Mouse (Mus musculus): ENCODE measurements around the gene 9330161L09Rik. TPM values are rescaled to one million over a fixed set of nuclear protein-coding genes. Genes with fewer than 3 reads are reported as not detected.

Gene 9330161L09Rik
- total RNA-seq, 2 experiments from 2014 or later, result 1.2 to 1.3 TPM

- intact Hi-C loops (cut with DNase I), result no loop called here
- no peak for DNase-seq (ENCODE audit: low spot score)
Measured at GRCm38 (mm10) chr12:103358216-103358615, 49.4 kb downstream of the 9330161L09Rik start.

Other genes with a start within 250 kb of the 9330161L09Rik start
- under 1 TPM; 0.31 to 0.47 TPM for gene Prima1, start 165.7 kb downstream of the 9330161L09Rik start, total RNA-seq (2021)
- not detected for gene Fam181a, start 96.8 kb downstream of the 9330161L09Rik start, total RNA-seq (2021)
- gene Asb2, start 51.8 kb downstream of the 9330161L09Rik start, total RNA-seq (2021), result 100 to 1,000 TPM; 497 to 569 TPM
- gene Otub2, start 19.1 kb downstream of the 9330161L09Rik start, total RNA-seq (2021), result 1 to 10 TPM; 4.4 to 4.9 TPM
- 10 to 100 TPM; 72.1 to 75.9 TPM for gene Ddx24, start 18.0 kb upstream of the 9330161L09Rik start, total RNA-seq (2021)
- gene Ifi27, start 26.4 kb upstream of the 9330161L09Rik start, total RNA-seq (2021), result 10 to 100 TPM; 56.3 to 68.1 TPM
- 10 to 100 TPM; 18.2 to 31.0 TPM for gene Ifi27l2a, start 35.9 kb upstream of the 9330161L09Rik start, total RNA-seq (2021)
- gene Ifi27l2b, start 49.4 kb upstream of the 9330161L09Rik start, total RNA-seq (2021), result under 1 TPM in 1 of 2 experiments, not detected in 1; 0.23 TPM
- under 1 TPM; 0.39 to 0.45 TPM for gene Ppp4r4, start 124.5 kb upstream of the 9330161L09Rik start, total RNA-seq (2021)
- not detected for gene Serpina10, start 223.6 kb upstream of the 9330161L09Rik start, total RNA-seq (2021)
- gene Serpina6, start 249.4 kb upstream of the 9330161L09Rik start, total RNA-seq (2021), result not detected